Mouse (Mus musculus): ENCODE data around the gene Hexb.

DNA sequence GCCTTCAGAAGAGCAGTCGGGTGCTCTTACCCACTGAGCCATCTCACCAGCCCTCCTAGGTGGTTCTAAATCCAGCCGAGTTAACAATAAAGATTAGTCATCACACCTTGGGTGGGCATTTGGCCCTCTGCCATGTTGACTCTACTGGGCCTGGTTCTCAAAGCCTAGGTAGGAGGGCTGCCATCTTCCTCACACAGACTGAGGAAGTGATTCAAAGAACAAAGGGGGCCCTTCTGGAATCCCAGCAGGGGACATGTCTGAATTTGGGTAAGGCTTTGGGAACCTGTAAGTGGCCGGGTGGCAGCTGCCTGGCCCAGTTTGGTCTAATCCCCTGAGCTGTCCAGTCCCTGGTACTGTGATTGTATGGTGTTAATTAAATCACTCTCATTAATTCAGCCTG, 39.5 kb upstream of the Hexb start:
- TF ChIP-seq CTCF (IDR thresholded peaks at IDR 0.05) (no peak), EP300 (IDR thresholded peaks at IDR 0.05) (no peak)
